Mouse (Mus musculus) hindbrain, embryonic 13.5 days (tissue): Measurements from ENCODE around the gene Fut7. TPM values are rescaled to one million over a fixed set of nuclear protein-coding genes. Genes with fewer than 3 reads are reported as not detected.

Source experiments
- ATAC-seq: fragments of 200-750 bp; cut with Nextera tagmentation; 2 replicates; pipeline ENCODE4 v1.8.0; 2017; ENCODE audit warnings: moderate TSS enrichment; ENCODE audit not compliant: low FRiP score
- H3K27ac ChIP-seq: fragments of 300-500 bp; sonication (generic); 2 replicates; pipeline ENCODE4 v1.5.1; 2015; ENCODE audit warnings: inconsistent platforms, mild to moderate bottlenecking, moderate library complexity
- H3K27me3 ChIP-seq: fragments of 300-500 bp; sonication (generic); 2 replicates; pipeline ENCODE4 v1.6.1; 2015; ENCODE audit warnings: mild to moderate bottlenecking, inconsistent platforms
- H3K36me3 ChIP-seq: fragments of 300-500 bp; sonication (generic); 2 replicates; pipeline ENCODE4 v1.6.1; 2015; ENCODE audit warnings: mild to moderate bottlenecking, inconsistent platforms
- H3K4me1 ChIP-seq: fragments of 300-500 bp; sonication (generic); replicated peaks from 2 replicates; pipeline ENCODE4 v1.6.1; 2015; ENCODE audit warnings: inconsistent platforms
- H3K4me2 ChIP-seq: fragments of 300-500 bp; sonication (generic); 2 replicates; pipeline ENCODE4 v1.6.1; 2015; ENCODE audit warnings: inconsistent platforms, mild to moderate bottlenecking, moderate library complexity
- H3K4me3 ChIP-seq: fragments of 300-500 bp; sonication (generic); 2 replicates; pipeline ENCODE4 v1.5.1; 2015; ENCODE audit warnings: mild to moderate bottlenecking, inconsistent platforms
- H3K9ac ChIP-seq: fragments of 300-500 bp; sonication (generic); 2 replicates; pipeline ENCODE4 v1.6.1; 2015; ENCODE audit warnings: mild to moderate bottlenecking, inconsistent platforms
- H3K9me3 ChIP-seq: fragments of 300-500 bp; sonication (generic); 2 replicates; pipeline ENCODE4 v1.6.1; 2016; ENCODE audit warnings: inconsistent platforms
- WGBS: fragments of 180-500 bp; shearing (Covaris S2); methylation state at CpG from one replicate; pipeline ENCODE4 v1.1.7; 2015; 5-methylcytosine and 5-hydroxymethylcytosine counted together
- polyA plus RNA-seq: library from polyadenylated mRNA; unstranded; fragments of >200 nt; fragmentation: Nextera tagmentation; extraction: Ambion mirVana; gene quantifications from 2 replicates; pipeline ENCODE4 v1.2.1, GENCODE M21; 2015

Fut7 gene
- polyA plus RNA-seq, 1 experiment from 2014 or later = 0.19 TPM

DNA sequence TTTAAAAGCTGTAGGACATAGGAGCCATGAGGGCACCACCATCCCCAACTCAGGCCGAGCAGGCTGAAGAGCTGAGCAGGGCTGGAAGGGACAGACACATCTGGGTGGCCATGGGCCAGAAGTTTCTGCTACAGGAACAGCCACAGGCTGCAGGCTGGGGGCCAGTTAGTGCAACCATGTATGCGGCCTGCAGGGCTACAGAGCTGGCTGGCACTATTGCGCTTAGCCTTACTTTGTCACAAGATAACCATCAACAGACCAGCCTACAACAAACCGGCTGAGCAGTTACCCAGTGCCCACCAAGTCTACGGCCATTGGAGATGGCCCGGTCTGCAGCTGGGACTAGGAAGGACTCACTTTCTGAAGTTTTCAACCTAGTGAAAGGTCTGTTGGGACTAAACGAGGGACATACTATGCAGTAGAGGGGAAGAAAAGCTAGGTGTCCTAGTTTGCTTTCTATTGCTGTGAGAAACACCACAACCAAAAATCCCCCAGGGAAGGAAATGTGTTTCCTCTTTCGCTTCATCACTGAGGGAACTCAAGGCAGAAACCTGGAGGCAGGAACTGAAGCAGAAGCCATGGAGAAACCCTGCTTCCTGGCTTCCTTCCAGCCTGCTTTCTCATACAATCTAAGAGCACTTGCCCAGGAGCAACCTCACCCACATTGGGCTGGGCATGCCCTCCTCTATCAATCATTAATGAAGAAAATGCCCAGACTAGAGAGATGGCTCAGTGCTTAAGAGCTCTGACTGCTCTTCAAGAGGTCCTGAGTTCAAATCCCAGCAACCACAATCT lies 28.0 kb downstream of the Fut7 start:
- ATAC-seq = no peak
- H3K4me3 ChIP-seq = no peak overlapping the region
- H3K4me2 ChIP-seq = no peak overlapping the region
- no peaks in the 10 kb centered on the region for H3K9me3 ChIP-seq
- no peaks in the 10 kb centered on the region for H3K27me3 ChIP-seq
- no peaks in the 10 kb centered on the region for H3K4me1 ChIP-seq
- H3K27ac ChIP-seq = no peak overlapping the region
- peaks cover 32% of the 10 kb centered on the region for H3K36me3 ChIP-seq
- WGBS = 88% methylated on average over 8 of the region's 8 CpGs
- no peak overlapping the region for H3K9ac ChIP-seq

DNA sequence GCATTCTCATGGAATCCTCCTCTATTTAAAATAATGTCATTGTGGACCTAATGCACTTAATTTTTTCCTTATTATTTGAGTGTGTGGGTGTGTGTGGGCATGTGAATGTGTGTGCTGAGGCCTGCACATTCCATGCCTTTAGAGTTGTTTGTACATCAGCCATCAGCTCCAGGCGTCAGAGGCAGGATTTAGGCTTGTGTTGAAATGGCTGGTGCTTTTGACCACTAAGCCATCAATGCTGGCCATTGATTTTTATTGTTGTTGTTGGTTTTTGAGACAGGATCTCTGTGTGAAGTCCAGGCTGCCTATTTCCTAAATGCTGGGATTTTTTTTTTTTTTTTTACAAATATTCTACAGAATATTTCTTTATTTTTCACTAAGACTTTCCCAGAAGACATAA lies 29.9 kb downstream of the Fut7 start:
- WGBS = 58% methylated on average over 1 of the region's 1 CpGs
- Histone ChIP-seq H3K9ac (no peak overlapping the region), H3K4me3 (no peak overlapping the region), H3K9me3 (no peaks in the 10 kb centered on the region), H3K36me3 (peaks cover 20% of the 10 kb centered on the region), H3K4me2 (no peak overlapping the region), H3K4me1 (no peaks in the 10 kb centered on the region), H3K27me3 (no peaks in the 10 kb centered on the region), H3K27ac (no peak overlapping the region)
- ATAC-seq = no peak

DNA sequence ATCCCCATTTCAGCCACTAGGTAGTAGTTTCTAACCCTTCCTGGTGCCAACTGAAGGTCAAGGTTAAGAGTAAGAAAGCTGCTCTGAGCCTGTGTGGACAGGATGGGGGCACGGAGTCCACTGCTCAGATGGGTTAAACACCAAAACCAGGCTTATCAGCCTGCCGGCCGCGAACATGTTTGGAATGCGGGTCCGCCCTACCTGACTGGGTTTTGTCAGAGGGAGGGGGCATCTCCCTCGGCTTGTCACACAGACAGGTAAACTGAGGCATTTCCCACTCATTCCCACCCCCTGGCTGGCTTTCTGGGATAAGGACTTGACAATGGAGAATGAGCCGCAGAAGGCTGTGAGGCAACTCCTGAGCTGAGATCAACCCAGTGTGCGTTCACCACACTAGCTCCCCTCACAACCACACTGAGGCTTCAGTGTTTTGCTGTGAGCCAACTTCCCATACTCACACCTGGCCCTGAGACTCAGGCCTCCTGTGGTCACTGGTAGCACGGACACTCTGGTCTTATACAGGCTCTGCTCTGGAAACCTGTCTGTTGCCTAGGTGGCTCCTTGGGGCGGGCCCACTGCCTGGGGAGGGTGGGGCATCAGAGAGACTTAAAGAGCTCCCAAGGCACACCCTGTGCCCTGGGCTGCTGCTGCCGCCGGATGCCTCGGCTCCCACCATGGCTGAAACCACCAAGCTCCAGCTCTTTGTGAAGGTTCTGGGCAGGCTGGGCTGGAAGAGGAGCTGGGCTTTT lies 33.3 kb downstream of the Fut7 start, which contains the start of gene Clic3:
TSS of gene Clic3 (plus strand) at position 634 of the 749 bp plus-strand sequence.
- H3K4me2 ChIP-seq = no peak within 1 kb of the TSS
- no peak within 1 kb of the TSS for H3K4me3 ChIP-seq
- peaks cover 23% of the 10 kb centered on the region for H3K36me3 ChIP-seq
- H3K4me1 ChIP-seq = peaks cover 22% of the 10 kb centered on the region
- H3K27me3 ChIP-seq = no peaks in the 10 kb centered on the region
- 0 out of 2 replicates have a peak within 1 kb of the TSS, but pooled peaks have one; percentile 8 for H3K27ac ChIP-seq
- no peak for ATAC-seq
- H3K9ac ChIP-seq = no peak within 1 kb of the TSS
- no peaks in the 10 kb centered on the region for H3K9me3 ChIP-seq
- 66% methylated on average over 14 of the region's 14 CpGs for WGBS

DNA sequence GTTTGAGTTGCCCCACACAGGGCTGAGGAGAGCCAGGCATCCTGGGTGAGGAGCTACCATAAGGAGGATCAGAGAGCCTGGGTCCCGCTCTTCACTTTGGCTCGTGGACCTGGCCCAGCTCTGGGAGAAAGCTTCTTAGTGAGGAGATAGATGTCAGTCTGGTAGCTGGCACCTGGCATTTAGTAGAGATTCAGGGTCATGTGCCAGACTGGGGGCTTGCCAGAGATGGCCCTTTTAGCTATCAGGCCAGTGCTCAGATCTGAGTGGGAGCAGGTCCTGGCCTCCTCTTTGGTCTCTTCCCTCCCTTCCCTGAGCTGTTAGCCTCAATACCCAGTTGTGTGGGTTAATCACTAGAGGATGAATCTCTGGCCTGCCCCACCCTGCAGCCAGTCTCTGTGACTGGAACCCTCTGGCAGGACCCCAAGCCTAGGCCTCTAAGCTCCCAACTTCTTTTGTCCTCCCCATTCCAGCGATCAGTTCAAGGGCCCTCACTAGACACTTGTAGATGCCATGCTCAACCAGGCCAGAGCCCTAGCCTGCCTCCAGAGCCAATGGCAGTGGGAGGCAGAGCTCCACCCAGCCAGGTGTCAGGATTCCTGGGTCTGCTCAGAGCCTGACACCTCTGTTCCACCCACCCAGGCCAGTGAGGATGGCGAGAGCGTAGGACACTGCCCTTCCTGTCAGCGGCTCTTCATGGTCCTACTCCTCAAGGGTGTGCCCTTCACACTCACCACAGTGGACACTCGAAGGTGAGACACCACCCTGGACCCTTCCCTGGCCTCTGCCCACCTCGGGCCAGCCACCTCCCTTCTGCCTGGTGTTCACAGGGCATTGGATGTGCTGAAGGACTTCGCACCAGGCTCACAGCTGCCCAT lies 34.2 kb downstream of the Fut7 start:
- Histone ChIP-seq H3K27ac (no peak overlapping the region), H3K4me2 (no peak overlapping the region), H3K9me3 (no peaks in the 10 kb centered on the region), H3K9ac (no peak overlapping the region), H3K27me3 (no peaks in the 10 kb centered on the region), H3K4me3 (no peak overlapping the region), H3K36me3 (peaks cover 23% of the 10 kb centered on the region), H3K4me1 (peaks cover 27% of the 10 kb centered on the region)
- ATAC-seq = no peak
- 88% methylated on average over 9 of the region's 9 CpGs for WGBS

DNA sequence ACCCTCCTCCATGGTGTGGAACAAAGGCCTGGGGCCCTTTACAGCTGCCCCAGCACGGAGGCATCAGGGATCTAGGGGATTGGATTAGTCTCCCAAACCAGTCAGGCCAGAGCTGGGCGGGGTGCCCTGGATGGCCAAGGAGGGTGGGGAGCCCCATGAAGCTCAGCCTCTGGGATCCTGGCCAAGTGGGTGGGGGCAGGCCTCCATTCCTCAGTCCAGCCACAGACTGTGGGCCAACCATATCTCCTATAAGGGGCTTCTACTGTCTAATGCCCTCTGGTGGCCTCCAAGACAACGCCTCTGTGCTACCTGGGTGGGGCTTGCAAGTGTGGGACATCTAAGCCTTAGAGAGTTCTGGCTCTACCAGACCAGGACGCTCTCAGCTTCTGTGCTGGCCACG lies 35.8 kb downstream of the Fut7 start:
- ATAC-seq = no peak
- H3K4me1 ChIP-seq = peaks cover 27% of the 10 kb centered on the region
- peak overlapping the region; percentile 94 for H3K4me2 ChIP-seq
- no peaks in the 10 kb centered on the region for H3K9me3 ChIP-seq
- no peaks in the 10 kb centered on the region for H3K27me3 ChIP-seq
- 74% methylated on average over 5 of the region's 5 CpGs for WGBS
- H3K36me3 ChIP-seq = peaks cover 23% of the 10 kb centered on the region
- H3K27ac ChIP-seq = no peak overlapping the region
- peak overlapping the region; percentile 83; the same call in 1 of the 2 replicates for H3K9ac ChIP-seq
- H3K4me3 ChIP-seq = peak overlapping the region; percentile 59; the same call in 1 of the 2 replicates

DNA sequence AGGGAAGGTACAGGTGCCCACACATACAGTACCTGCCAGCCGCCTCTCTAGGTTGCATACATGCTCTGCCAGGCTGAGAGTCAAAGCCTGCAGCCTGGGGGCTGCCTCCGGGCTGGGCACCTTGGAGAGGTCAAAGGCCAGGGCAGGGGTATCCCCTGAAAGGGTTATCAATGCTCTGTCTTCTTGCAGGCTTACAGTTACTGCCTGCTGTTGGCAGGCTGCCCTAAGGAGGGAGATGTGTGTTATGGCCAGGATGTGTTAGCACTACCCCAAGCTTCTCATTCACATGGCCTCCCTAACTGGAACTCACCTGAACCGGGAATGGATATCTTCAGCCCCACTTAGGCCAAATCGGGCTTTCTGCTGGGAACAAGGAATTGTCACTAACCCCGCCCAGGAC lies 37.1 kb downstream of the Fut7 start:
- Histone ChIP-seq H3K4me3 (peak overlapping the region; percentile 59), H3K9me3 (no peaks in the 10 kb centered on the region), H3K27ac (peak overlapping the region; percentile 91), H3K4me2 (peak overlapping the region; percentile 94), H3K27me3 (no peaks in the 10 kb centered on the region), H3K36me3 (peaks cover 23% of the 10 kb centered on the region), H3K4me1 (peaks cover 27% of the 10 kb centered on the region), H3K9ac (peak overlapping the region; percentile 83)
- peak; percentile 40 for ATAC-seq
- 39% methylated on average over 5 of the region's 5 CpGs for WGBS

DNA sequence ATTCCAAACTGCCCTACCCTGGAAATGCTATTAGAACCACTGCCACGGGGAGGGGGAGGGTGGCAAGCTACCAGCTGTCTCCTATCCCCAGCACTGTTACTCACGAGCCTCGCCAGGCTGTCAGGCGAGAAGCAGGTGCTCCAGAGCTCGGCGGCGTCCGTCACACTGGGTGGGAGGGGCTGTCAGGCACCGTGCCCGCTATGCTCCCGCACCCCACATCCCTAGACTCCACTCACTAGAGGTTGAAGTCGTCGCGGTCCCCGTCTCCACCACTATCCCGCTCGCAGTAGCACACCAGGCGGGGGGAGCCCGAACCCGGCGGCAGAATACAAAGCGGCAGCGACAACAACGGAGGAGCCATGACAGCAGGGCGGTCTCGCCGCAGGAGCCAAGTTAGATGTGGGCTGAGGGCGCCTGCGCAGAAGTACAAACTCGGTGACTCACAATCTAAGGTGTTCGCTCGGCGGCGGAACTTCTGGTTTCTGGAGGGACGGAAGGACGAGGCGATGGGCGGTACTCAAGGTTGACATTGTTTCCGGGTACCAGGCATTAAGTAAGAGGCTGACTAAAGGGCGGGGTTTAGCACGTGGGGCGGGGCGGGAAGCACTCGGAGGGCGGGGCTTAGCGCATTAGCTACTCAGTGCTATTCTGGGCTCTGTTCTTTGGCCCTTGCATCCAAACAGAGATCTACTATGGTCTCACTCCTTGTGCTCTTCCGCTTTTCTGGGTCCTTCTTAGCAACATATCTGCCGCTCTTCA lies 37.7 kb downstream of the Fut7 start, which contains the start of gene Paxx:
TSS of gene Paxx (minus strand) at position 544 of the 759 bp plus-strand sequence.
- Histone ChIP-seq H3K9ac (peak within 1 kb of the TSS; percentile 83), H3K4me3 (peak within 1 kb of the TSS; percentile 59), H3K27ac (peak within 1 kb of the TSS; percentile 91), H3K27me3 (no peaks in the 10 kb centered on the region), H3K4me1 (peaks cover 27% of the 10 kb centered on the region), H3K9me3 (no peaks in the 10 kb centered on the region), H3K36me3 (peaks cover 23% of the 10 kb centered on the region), H3K4me2 (peak within 1 kb of the TSS; percentile 94)
- ATAC-seq = peak; percentile 89
- WGBS = under 1% methylated on average over 48 of the region's 48 CpGs

DNA sequence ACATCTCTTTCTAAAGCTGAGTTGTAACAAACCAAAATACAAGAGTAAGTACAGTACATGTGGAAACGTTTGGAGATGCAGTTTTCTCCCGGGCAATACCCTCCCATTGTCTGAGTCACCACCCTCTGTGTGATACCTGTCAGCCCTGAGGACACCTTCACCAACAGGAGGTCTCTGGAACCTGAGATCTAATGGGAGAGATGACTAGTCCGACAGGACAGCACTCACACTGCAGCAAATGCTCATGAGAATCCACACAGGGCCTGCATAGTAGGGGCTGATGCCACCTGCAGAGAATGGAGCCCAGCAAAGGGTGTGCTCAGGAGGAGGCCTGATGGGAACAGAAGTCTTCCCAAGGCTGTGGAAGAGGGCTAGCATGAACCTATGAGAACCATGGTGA lies 38.3 kb downstream of the Fut7 start:
- peaks cover 30% of the 10 kb centered on the region for H3K4me1 ChIP-seq
- H3K27ac ChIP-seq = peak overlapping the region; percentile 91
- no peaks in the 10 kb centered on the region for H3K27me3 ChIP-seq
- 0 out of 2 replicates have a peak, but pooled peaks have one; percentile 8 for ATAC-seq
- WGBS = 27% methylated on average over 3 of the region's 3 CpGs
- peaks cover 23% of the 10 kb centered on the region for H3K36me3 ChIP-seq
- H3K4me2 ChIP-seq = peak overlapping the region; percentile 94
- no peaks in the 10 kb centered on the region for H3K9me3 ChIP-seq
- peak overlapping the region; percentile 59 for H3K4me3 ChIP-seq
- peak overlapping the region; percentile 68 for H3K9ac ChIP-seq

DNA sequence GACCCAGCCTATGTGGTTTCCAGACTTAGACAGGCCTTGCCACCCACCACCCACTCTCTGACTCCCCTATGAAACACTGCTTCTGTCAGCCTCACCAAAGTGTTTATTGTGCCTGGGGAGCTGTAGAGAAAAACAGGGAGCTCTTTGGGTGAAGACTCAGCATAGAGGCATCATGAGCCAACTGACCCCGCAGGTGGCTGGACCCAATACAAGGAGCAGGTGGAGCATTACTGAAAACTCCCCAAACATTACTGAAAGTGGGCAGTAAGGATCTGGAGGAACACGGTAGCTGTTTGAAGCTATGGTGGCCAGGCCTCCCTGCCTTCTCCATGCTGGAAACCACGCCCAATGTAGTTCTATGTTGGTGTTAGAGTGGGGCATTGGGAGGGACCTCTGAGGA lies 40.6 kb downstream of the Fut7 start:
- Histone ChIP-seq H3K4me3 (no peak overlapping the region), H3K4me1 (peaks cover 35% of the 10 kb centered on the region), H3K27ac (no peak overlapping the region), H3K27me3 (no peaks in the 10 kb centered on the region), H3K4me2 (no peak overlapping the region), H3K9ac (no peak overlapping the region), H3K36me3 (peaks cover 9% of the 10 kb centered on the region), H3K9me3 (no peaks in the 10 kb centered on the region)
- no peak for ATAC-seq
- WGBS = 86% methylated on average over 3 of the region's 3 CpGs

DNA sequence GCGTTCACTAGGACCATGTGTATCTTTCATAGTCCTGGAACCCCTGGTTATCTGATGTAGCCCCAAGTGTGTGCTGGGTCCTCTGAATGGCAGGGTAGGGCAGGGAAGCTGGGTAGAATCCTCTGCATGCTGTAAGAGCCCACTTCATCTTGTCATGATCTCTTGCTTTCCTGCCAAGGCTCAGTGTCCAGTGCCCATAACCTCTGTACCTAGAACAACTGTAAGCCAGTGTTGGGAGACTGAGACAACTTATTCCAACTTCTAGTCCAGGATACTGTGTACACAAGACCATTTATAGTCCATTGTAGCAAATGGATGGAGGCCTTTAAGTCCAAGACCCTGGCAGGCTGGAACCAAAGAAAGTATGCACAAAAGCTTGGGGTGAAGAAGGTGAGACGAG lies 42.2 kb downstream of the Fut7 start:
- Histone ChIP-seq H3K27ac (no peak overlapping the region), H3K27me3 (no peaks in the 10 kb centered on the region), H3K36me3 (no peaks in the 10 kb centered on the region), H3K4me1 (peaks cover 35% of the 10 kb centered on the region), H3K4me2 (no peak overlapping the region), H3K9ac (no peak overlapping the region), H3K4me3 (no peak overlapping the region), H3K9me3 (no peaks in the 10 kb centered on the region)
- ATAC-seq = no peak
- WGBS = 89% methylated on average over 2 of the region's 2 CpGs

DNA sequence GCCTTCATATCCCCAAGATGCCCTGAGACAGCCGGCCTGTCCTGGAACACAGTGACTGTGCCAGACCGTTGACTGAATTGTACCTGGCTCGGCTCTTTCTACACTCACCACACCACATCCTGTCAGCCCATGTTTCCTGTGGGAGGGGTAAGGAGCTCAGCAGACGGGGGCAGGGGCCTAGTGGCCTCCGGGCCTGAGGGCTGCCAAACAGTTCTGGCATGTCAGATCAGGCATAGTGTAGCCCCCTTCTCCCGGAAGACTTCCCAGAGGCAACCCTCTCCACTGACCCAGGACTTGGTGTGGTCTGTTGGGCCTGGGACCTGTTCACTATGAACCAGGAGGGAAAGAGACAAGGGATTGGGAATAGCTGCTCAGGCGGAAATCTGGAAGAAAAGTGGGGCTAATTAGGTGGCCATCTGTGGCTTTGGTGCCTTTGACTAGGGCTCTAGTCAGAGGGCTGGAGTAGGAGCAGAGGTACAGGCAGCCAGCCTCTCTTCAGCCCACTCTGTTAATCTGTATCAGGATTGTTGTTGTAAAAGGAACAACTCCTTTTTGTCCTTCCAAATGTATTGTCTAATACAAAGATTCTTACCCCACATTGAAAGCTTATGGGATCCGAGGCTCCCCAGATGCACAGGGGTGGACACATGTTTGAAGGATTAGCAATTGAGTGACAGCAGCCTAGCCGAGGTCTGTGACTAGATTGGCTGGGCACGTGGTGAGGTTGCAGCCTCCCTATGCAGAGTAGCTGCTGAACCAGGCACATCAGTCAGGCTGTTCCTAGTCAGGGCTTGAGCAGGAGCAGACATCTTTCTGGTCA lies 43.0 kb downstream of the Fut7 start:
- Histone ChIP-seq H3K4me3 (no peak overlapping the region), H3K4me1 (peaks cover 35% of the 10 kb centered on the region), H3K4me2 (no peak overlapping the region), H3K9me3 (no peaks in the 10 kb centered on the region), H3K27me3 (no peaks in the 10 kb centered on the region), H3K36me3 (no peaks in the 10 kb centered on the region), H3K9ac (peak overlapping the region; percentile 29; the same call in 1 of the 2 replicates), H3K27ac (no peak overlapping the region)
- WGBS = 59% methylated on average over 10 of the region's 10 CpGs
- ATAC-seq = no peak
